In the genomic region with DNA sequence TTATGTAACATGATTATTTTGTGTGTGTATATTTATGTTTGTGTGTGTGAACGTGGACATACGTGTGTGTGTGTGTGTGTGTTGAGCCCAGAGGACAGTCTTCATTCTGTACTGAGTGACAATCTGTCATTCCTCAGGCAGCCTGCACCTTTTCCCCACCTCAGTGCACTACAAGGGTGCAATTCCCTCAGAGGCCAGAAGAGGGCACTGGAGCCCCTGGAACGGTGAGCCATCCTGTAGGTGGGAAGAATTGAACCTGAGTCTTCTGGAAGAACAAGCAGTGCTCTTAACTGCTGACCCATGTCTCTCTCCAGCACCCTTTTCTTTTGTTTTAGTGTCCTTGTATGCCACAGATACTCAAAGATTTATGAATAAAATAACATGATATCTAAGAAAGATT, we compare ENCODE assay signal across 9 mouse cellular contexts. TPM values are rescaled to one million over a fixed set of nuclear protein-coding genes. Genes with fewer than 3 reads are reported as not detected.
DNase-seq lines count a peak whose midpoint lies in the region; ATAC-seq lines count a peak whose summit lies in the region.
"Had no signal": no experiment of that assay in that cellular context is flagged by ENCODE, and none has a peak within 500 bp of the region (broad histone marks: within the 10 kb centered on the region; RNA-seq: fewer than 3 reads in every experiment).

No protein-coding gene starts in this region.

- peak; percentile 66 for DNase-seq in cerebellum, adult 11 months
- peak; percentile 64 for DNase-seq in liver
- DNase-seq in adrenal gland, postnatal 10 days: peak; percentile 76
- peak; percentile 71 for DNase-seq in embryo, embryonic 10.5 days (ENCODE audit: low spot score)
- DNase-seq in limb, embryonic 10.5 days (ENCODE audit: low spot score): peak; percentile 79
- peak; percentile 55 to 72 for DNase-seq in right cerebral cortex, postnatal 10 days (ENCODE audit: low spot score in 2 of 2)

- H3K36me3 ChIP-seq in liver, embryonic 12.5 days: no peaks in the 10 kb centered on the region
- H3K36me3 ChIP-seq in limb, embryonic 10.5 days: no peaks in the 10 kb centered on the region

- no peak overlapping the region for H3K4me3 ChIP-seq in liver, embryonic 12.5 days
- H3K4me3 ChIP-seq in limb, embryonic 10.5 days: no peak overlapping the region
- H3K4me3 ChIP-seq: myocyte had no signal

- no peak overlapping the region for H3K4me2 ChIP-seq in liver, embryonic 12.5 days

- peaks cover 9% of the 10 kb centered on the region for H3K4me1 ChIP-seq in liver, embryonic 12.5 days
- no peaks in the 10 kb centered on the region for H3K4me1 ChIP-seq in limb, embryonic 10.5 days

- H3K27ac ChIP-seq in liver, embryonic 12.5 days: no peak overlapping the region
- no peak overlapping the region for H3K27ac ChIP-seq in limb, embryonic 10.5 days

- WGBS in liver, embryonic 12.5 days (ENCODE audit: insufficient replicate concordance): 10% methylated on average over 3 of the region's 3 CpGs
- 18% methylated on average over 3 of the region's 3 CpGs for WGBS in limb, embryonic 10.5 days

- no peak for ATAC-seq in cerebellum, adult (ENCODE audit: insufficient number of reproducible peaks, low FRiP score, low TSS enrichment)
- ATAC-seq in liver, embryonic 12.5 days: no peak

- H3K9ac ChIP-seq in liver, embryonic 12.5 days: no peak overlapping the region

- H3K9me3 ChIP-seq in liver, embryonic 12.5 days (replicated peaks): no peaks in the 10 kb centered on the region
- H3K9me3 ChIP-seq in limb, embryonic 10.5 days (replicated peaks): no peaks in the 10 kb centered on the region

- H3K27me3 ChIP-seq in liver, embryonic 12.5 days (replicated peaks): peaks cover 43% of the 10 kb centered on the region
- peaks cover 9% of the 10 kb centered on the region for H3K27me3 ChIP-seq in limb, embryonic 10.5 days (ENCODE audit: low read depth, poor library complexity, severe bottlenecking)

RNA-seq across cellular contexts. Expression of gene Sema4f, which starts 23.7 kb away (rescaled TPM):
- 0.16 and 0.19 TPM in 2 replicates for polyA plus RNA-seq in liver, embryonic 12.5 days (2016; fragmentation: Nextera tagmentation; extraction: Ambion mirVana)
- 1 to 10 TPM; 1.0 to 2.8 TPM for total RNA-seq in adrenal gland, postnatal 10 days (2021)
- polyA plus RNA-seq in limb, embryonic 10.5 days (2016; fragmentation: Nextera tagmentation; extraction: Ambion mirVana): 0.83 and 1.9 TPM in 2 replicates

RNA-seq across cellular contexts. Expression of gene M1ap, which starts 30.8 kb away (rescaled TPM):
- 8.8 and 10.1 TPM in 2 replicates for polyA plus RNA-seq in liver, embryonic 12.5 days (2016; fragmentation: Nextera tagmentation; extraction: Ambion mirVana)
- total RNA-seq in adrenal gland, postnatal 10 days (2021): under 1 TPM; 0.36 to 0.39 TPM
- 0.19 and 0.33 TPM in 2 replicates for polyA plus RNA-seq in limb, embryonic 10.5 days (2016; fragmentation: Nextera tagmentation; extraction: Ambion mirVana)
